Mouse (Mus musculus) neural tube, embryonic 15.5 days (tissue): ENCODE results near the gene Iah1. TPM values are rescaled to one million over a fixed set of nuclear protein-coding genes. Genes with fewer than 3 reads are reported as not detected.

Experiments used
- polyA plus RNA-seq: library from polyadenylated mRNA; unstranded; fragments of >200 nt; fragmentation: Nextera tagmentation; extraction: Ambion mirVana; gene quantifications from 2 replicates; pipeline ENCODE4 v1.2.1, GENCODE M21; 2015

The Iah1 gene
- polyA plus RNA-seq, 1 experiment from 2014 or later = 25.9 TPM

Other genes starting within 250 kb of the Iah1 start
- gene Cpsf3, start 31.0 kb upstream of the Iah1 start, polyA plus RNA-seq = 78.0 and 89.4 TPM in 2 replicates
- gene Itgb1bp1, start 30.1 kb upstream of the Iah1 start, polyA plus RNA-seq = 34.7 and 36.8 TPM in 2 replicates
- 15.6 and 20.6 TPM in 2 replicates for gene Adam17, start 57.2 kb downstream of the Iah1 start, polyA plus RNA-seq
- 975 and 1,056 TPM in 2 replicates for gene Ywhaq, start 101.2 kb downstream of the Iah1 start, polyA plus RNA-seq